In genomic region chr2:26205126-26205525, GRCm38 (mm10) we compare ENCODE assay signal across 8 mouse cellular contexts. TPM values are rescaled to one million over a fixed set of nuclear protein-coding genes. Genes with fewer than 3 reads are reported as not detected.
DNase-seq lines count a peak whose midpoint lies in the region; ATAC-seq and TF ChIP-seq lines count a peak whose summit lies in the region.

No protein-coding gene starts in this region.

- H3K36me3 ChIP-seq in kidney, postnatal 0 days (ENCODE audit: insufficient read depth, low read length) = no peaks in the 10 kb centered on the region
- H3K36me3 ChIP-seq in myocyte (ENCODE audit: control insufficient read depth, insufficient read depth) = no peaks in the 10 kb centered on the region
- 0 out of 2 replicates have a peak, but pooled peaks cover 5% of the 10 kb centered on the region for H3K36me3 ChIP-seq in intestine, embryonic 16.5 days (ENCODE audit: control insufficient read depth, insufficient read depth, low read length)
- peaks cover under 1% of the 10 kb centered on the region; the same call in 1 of the 2 replicates for H3K36me3 ChIP-seq in intestine, embryonic 15.5 days

- DNase-seq in kidney, postnatal 0 days (ENCODE audit: low spot score) = peak; percentile 69
- no peak for DNase-seq in kidney, adult 18-20 months
- DNase-seq in NIH3T3 (ENCODE audit: low read depth) = peak; percentile 39
- DNase-seq in natural killer cell, adult 2 months (ENCODE audit: low spot score in 2 of 2) = no peak

- TF ChIP-seq CTCF in kidney, postnatal 0 days (IDR thresholded peaks at IDR 0.05; ENCODE audit: low read depth) = no peak

- no peak overlapping the region for H3K27ac ChIP-seq in kidney, postnatal 0 days
- H3K27ac ChIP-seq in intestine, embryonic 16.5 days (ENCODE audit: low read length) = no peak overlapping the region
- no peak overlapping the region for H3K27ac ChIP-seq in intestine, embryonic 15.5 days

- no peak overlapping the region for H3K9ac ChIP-seq in kidney, postnatal 0 days (ENCODE audit: low read depth, low read length)
- H3K9ac ChIP-seq in intestine, embryonic 16.5 days (ENCODE audit: low read depth, low read length) = no peak overlapping the region
- H3K9ac ChIP-seq in intestine, embryonic 15.5 days = no peak overlapping the region

- no peaks in the 10 kb centered on the region for H3K79me2 ChIP-seq in myocyte (ENCODE audit: control insufficient read depth, insufficient read depth)

- H3K9me3 ChIP-seq in kidney, postnatal 0 days (replicated peaks; ENCODE audit: low read length) = no peaks in the 10 kb centered on the region
- H3K9me3 ChIP-seq in intestine, embryonic 16.5 days (ENCODE audit: control insufficient read depth, low read length) = no peaks in the 10 kb centered on the region
- no peaks in the 10 kb centered on the region for H3K9me3 ChIP-seq in intestine, embryonic 15.5 days

- under 1% methylated on average over 16 of the region's 16 CpGs for WGBS in kidney, postnatal 0 days
- 2% methylated on average over 16 of the region's 16 CpGs for WGBS in intestine, embryonic 16.5 days
- WGBS in intestine, embryonic 15.5 days = 2% methylated on average over 16 of the region's 16 CpGs

- peaks cover 74% of the 10 kb centered on the region for H3K27me3 ChIP-seq in kidney, postnatal 0 days (ENCODE audit: insufficient read depth, low read length)
- H3K27me3 ChIP-seq in myocyte (ENCODE audit: control insufficient read depth, insufficient read depth, insufficient read length) = peaks cover 60% of the 10 kb centered on the region
- H3K27me3 ChIP-seq in intestine, embryonic 16.5 days (replicated peaks; ENCODE audit: control insufficient read depth, insufficient read depth, low read length) = peaks cover 74% of the 10 kb centered on the region
- peaks cover 79% of the 10 kb centered on the region for H3K27me3 ChIP-seq in intestine, embryonic 15.5 days (replicated peaks)

- no peak overlapping the region for H3K4me3 ChIP-seq in kidney, postnatal 0 days (replicated peaks; ENCODE audit: low read depth, low read length)
- H3K4me3 ChIP-seq in myocyte = no peak overlapping the region
- no peak overlapping the region for H3K4me3 ChIP-seq in intestine, embryonic 16.5 days (ENCODE audit: low read length)
- no peak overlapping the region for H3K4me3 ChIP-seq in intestine, embryonic 15.5 days (replicated peaks)

- H3ac ChIP-seq in myocyte (ENCODE audit: control insufficient read depth, insufficient read length) = no peak overlapping the region

- no peak overlapping the region for H3K4me2 ChIP-seq in kidney, postnatal 0 days (ENCODE audit: low read length)
- no peak overlapping the region for H3K4me2 ChIP-seq in myocyte (ENCODE audit: low read depth)
- no peak overlapping the region for H3K4me2 ChIP-seq in intestine, embryonic 16.5 days (ENCODE audit: low read depth, low read length)
- no peak overlapping the region for H3K4me2 ChIP-seq in intestine, embryonic 15.5 days (replicated peaks)

- TF ChIP-seq POLR2A in myocyte (IDR thresholded peaks at IDR 0.05; ENCODE audit: insufficient read length, low read depth) = no peak

- ATAC-seq in kidney, postnatal 0 days (replicated peaks; ENCODE audit: low FRiP score, low read depth) = no peak
- peak; percentile 51 for ATAC-seq in common myeloid progenitor, adult 5-6 weeks (replicated peaks; ENCODE audit: low read depth, poor library complexity, severe bottlenecking)
- ATAC-seq in intestine, embryonic 16.5 days = no peak
- ATAC-seq in intestine, embryonic 15.5 days = no peak

- H3K4me1 ChIP-seq in kidney, postnatal 0 days (replicated peaks; ENCODE audit: insufficient read depth, low read length) = no peaks in the 10 kb centered on the region; the same call in 1 of the 2 replicates
- peaks cover 13% of the 10 kb centered on the region for H3K4me1 ChIP-seq in intestine, embryonic 16.5 days (ENCODE audit: control insufficient read depth, insufficient read depth, low read length)
- peaks cover 14% of the 10 kb centered on the region; the same call in 1 of the 2 replicates for H3K4me1 ChIP-seq in intestine, embryonic 15.5 days (replicated peaks)

TF ChIP-seq in myocyte, 11 proteins besides CTCF, POLR2A, EP300 and RAD21:
- TF ChIP-seq E2F4 (IDR thresholded peaks at IDR 0.05; ENCODE audit: insufficient read depth) (no peak), CEBPB (IDR thresholded peaks at IDR 0.05; ENCODE audit: insufficient read depth, poor library complexity, severe bottlenecking) (no peak), REST (IDR thresholded peaks at IDR 0.05; ENCODE audit: insufficient read depth, insufficient read length) (peak; percentile 95)

RNA-seq across cellular contexts. Expression of gene Lhx3, which starts 3.0 kb away (rescaled TPM):
- not detected in 2 replicates for polyA plus RNA-seq in kidney, postnatal 0 days (2015; fragmentation: Nextera tagmentation; extraction: Ambion mirVana)
- total RNA-seq in common myeloid progenitor, adult 5-6 weeks (2017) = not detected in 2 replicates
- polyA plus RNA-seq in myocyte (2012; fragmentation: generic; extraction: Trizol) = not detected
- polyA plus RNA-seq in intestine, embryonic 16.5 days (2015; fragmentation: Nextera tagmentation; extraction: Ambion mirVana) = 0.09 TPM in 1 of 2 replicates, not detected in the other
- polyA plus RNA-seq in intestine, embryonic 15.5 days (2015; fragmentation: Nextera tagmentation; extraction: Ambion mirVana) = not detected in 2 replicates

RNA-seq across cellular contexts. Expression of gene Qsox2, which starts 32.2 kb away (rescaled TPM):
- 11.3 and 12.5 TPM in 2 replicates for polyA plus RNA-seq in kidney, postnatal 0 days (2015; fragmentation: Nextera tagmentation; extraction: Ambion mirVana)
- total RNA-seq in common myeloid progenitor, adult 5-6 weeks (2017) = 5.4 and 6.9 TPM in 2 replicates
- polyA plus RNA-seq in myocyte (2012; fragmentation: generic; extraction: Trizol) = 13.7 TPM
- 23.8 and 25.1 TPM in 2 replicates for polyA plus RNA-seq in intestine, embryonic 16.5 days (2015; fragmentation: Nextera tagmentation; extraction: Ambion mirVana)
- 23.2 and 26.9 TPM in 2 replicates for polyA plus RNA-seq in intestine, embryonic 15.5 days (2015; fragmentation: Nextera tagmentation; extraction: Ambion mirVana)

Comparison
In these comparisons a context has a peak if more than half of its experiments do, and no peak if none do; other contexts are left out.
1. DNase-seq: peak in kidney, postnatal 0 days (single experiment) and NIH3T3 (single experiment); none in kidney, adult 18-20 months (single experiment) and natural killer cell, adult 2 months (0 of 2).